Mouse (Mus musculus) myocyte (in vitro differentiated cells): Measurements from ENCODE around the gene St3gal6.

ENCODE experiments used
- E2F4 ChIP-seq: IDR thresholded peaks from one replicate; pipeline ENCODE4 v1.6.1; 2011; ENCODE audit warnings: mild to moderate bottlenecking, control low read depth, moderate library complexity; ENCODE audit not compliant: insufficient read depth
- MAX ChIP-seq: IDR thresholded peaks from one replicate; pipeline ENCODE4 v1.6.1; 2011; ENCODE audit warnings: low read depth, mild to moderate bottlenecking, control low read depth
- MYOG ChIP-seq, 3 experiments: IDR thresholded peaks; one replicate each; pipeline ENCODE4 v1.6.1; 2011; ENCODE audit warnings: control low read depth in 2 of 3, low read depth in 2 of 3, mild to moderate bottlenecking in 2 of 3; ENCODE audit not compliant: insufficient read length in 2 of 3, control insufficient read depth in 1 of 3, insufficient read depth in 1 of 3
- POLR2A ChIP-seq: IDR thresholded peaks from one replicate; pipeline ENCODE4 v1.6.1; 2011; ENCODE audit warnings: low read depth, mild to moderate bottlenecking, control low read depth, moderate library complexity; ENCODE audit not compliant: insufficient read length
- POLR2AphosphoS2 ChIP-seq: IDR thresholded peaks from one replicate; pipeline ENCODE4 v1.6.1; 2011; ENCODE audit warnings: low read depth, control low read depth; ENCODE audit not compliant: insufficient read length
- SRF ChIP-seq: IDR thresholded peaks from one replicate; pipeline ENCODE4 v1.6.1; 2011; ENCODE audit warnings: low read depth; ENCODE audit not compliant: control insufficient read depth, insufficient read length
- TCF12 ChIP-seq: IDR thresholded peaks from one replicate; pipeline ENCODE4 v1.6.1; 2011; ENCODE audit warnings: mild to moderate bottlenecking, control low read depth; ENCODE audit not compliant: poor library complexity, insufficient read depth, severe bottlenecking

- TF ChIP-seq TCF12 (no peak), POLR2A (no peak), MYOG (IDR thresholded peaks at IDR 0.05; ENCODE audit: control insufficient read depth in 1 of 3, insufficient read depth in 1 of 3, insufficient read length in 2 of 3, low read depth in 2 of 3) (no peak), E2F4 (no peak), SRF (no peak), MAX (no peak), POLR2AphosphoS2 (no peak)
Measured at GRCm38 (mm10) chr16:58481906-58482270, 42.2 kb downstream of the St3gal6 start.
